Mouse (Mus musculus): ENCODE results near the gene Dnajc17.

Dnajc17 gene

DNA sequence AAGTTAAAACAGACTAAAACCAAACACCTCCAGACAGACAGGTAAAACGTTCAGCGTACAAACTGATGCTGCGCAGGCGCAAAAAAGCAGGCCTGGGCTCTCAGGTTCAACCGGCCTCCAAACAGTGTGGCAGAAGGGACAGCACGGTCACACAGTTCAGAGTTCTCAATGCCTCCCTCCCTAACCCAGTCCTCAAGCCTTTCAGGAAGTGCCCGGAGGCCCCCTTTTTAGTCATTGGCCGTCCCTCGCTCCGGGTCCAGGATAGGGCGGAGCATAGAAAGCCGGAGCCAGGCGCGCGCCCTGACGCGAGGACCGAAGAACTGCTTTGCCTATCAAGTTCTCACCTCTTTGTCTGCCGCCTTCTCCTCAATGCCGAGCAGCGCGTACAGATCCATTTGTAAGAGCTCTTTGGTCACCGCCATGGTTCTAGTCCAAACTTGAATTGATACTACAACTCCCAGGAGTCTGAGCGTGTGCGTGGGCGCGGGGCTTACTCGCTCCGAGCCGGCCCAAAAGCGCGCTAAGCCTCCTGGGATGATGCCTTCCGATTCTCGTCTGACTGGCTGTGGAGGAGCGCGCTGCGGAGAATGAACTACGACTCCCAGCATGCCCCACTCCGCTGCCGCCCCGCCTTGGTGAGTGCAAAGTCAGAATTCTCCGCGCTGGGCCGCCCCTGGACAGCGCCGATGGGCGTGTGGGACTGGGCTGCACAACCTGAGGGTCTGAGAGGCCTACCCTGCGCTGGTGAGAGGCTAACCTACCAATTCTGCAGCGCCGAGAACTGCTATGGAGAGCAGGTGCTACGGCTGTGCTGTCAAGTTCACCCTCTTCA, at the start of gene Dnajc17, which contains the start of gene Zfyve19:
TSS of gene Dnajc17 (minus strand) at position 452 of the 832 bp plus-strand sequence.
TSS of gene Zfyve19 (plus strand) at position 274 of the 832 bp plus-strand sequence.
- DNase-seq (ENCODE audit: low read depth, low spot score) = peak; percentile 94

- no peak for DNase-seq (ENCODE audit: low read depth, low spot score)
These were observed 46.4 kb upstream of the Dnajc17 start for GRCm38 (mm10) chr2:119254976-119255375.

DNA sequence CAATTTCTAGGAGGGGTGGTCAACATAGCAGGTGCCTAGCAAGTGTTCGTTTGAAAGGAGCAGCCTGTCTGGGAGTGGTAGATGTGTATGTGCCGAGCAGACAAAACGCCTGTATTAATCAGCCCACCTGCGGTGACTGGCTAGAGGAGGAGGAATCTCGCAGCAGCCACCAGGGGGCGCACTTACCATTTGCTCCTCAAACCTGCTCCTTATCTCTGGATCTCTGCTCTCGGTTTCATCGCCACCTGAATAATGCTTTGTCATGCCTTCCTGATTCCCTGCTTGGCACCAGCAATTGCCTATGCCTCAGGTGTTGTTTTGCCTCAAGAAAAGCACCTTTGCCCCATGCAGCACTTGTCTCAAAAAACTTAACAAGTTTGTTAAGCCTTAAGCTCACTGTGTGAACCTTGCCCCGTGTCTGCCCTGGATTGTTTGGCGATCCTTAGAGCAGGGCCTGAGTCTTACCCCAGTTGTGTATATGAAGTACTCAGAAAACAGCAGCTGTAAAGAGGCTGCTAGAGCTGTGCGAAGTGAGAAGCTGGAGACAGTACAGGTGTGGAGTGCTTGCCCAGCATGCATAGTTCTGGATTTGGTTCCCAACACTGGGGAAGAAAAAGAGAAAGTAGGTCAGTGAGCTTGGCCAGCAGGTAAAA, 42.4 kb upstream of the Dnajc17 start:
- DNase-seq (ENCODE audit: low read depth, low spot score) = no peak

GRCm38 (mm10) chr2:119250377-119250776, 41.8 kb upstream of the Dnajc17 start:
- no peak for DNase-seq (ENCODE audit: low read depth, low spot score)

DNA sequence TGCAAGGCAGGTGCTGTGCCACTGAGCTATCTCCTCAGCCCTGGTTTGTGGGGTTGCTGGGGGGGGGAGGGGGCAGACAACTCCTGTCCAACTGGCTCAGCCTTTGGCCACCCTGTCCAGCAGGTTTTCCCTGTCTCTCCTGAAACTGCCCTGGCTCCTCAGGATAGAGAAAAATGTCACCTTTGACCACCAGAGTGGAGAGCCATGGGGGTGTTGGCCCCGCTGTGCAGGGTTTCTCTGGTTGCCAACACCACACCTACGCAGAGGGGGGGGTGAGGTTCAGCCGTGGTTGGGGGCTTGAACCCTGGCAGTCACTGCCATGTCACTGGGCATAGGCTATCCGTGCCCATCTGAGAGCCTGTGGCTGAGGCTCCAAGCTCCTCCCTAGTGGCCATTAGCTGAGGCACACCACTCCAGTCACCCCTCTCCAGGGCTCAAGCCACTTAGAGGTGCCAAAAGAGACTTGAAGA, 41.0 kb upstream of the Dnajc17 start:
- DNase-seq (ENCODE audit: low read depth, low spot score) = no peak

DNA sequence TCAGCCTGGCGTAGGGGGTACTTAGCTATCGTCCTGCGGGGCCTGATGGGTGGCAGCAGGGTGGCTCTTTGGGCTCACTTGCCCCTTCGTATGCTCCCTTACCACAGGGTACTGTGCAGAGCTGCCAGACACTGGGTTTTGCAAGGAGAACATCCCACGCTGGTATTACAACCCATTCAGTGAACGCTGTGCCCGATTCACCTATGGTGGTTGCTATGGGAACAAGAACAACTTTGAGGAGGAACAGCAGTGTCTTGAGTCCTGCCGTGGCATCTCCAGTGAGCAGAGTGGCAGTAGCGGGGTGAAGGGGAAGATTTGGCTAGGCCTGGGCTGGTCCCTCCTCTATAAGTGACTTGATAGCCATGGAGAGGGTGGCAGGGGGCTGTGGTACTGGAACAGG, 39.3 kb upstream of the Dnajc17 start:
- DNase-seq (ENCODE audit: low read depth, low spot score) = no peak

DNA sequence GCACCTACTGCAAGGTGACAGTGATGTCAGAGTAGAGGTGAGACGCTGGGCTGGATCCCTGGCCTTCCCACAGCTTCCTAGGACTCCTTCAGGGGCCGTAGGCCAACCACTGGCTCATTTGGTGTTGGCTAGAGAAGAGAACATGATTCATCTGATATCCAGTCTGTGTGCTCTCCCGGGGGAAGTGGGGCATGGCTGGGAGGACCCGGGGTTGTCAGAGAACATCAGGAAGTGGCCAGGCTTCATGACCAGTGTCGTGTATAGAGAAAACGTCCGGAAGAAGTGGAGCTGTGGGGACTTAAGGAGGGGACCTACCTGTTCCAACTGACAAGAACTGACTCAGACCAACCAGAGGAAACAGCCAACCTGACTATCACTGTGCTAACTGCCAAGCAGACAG, 36.7 kb upstream of the Dnajc17 start:
- no peak for DNase-seq (ENCODE audit: low read depth, low spot score)

DNA sequence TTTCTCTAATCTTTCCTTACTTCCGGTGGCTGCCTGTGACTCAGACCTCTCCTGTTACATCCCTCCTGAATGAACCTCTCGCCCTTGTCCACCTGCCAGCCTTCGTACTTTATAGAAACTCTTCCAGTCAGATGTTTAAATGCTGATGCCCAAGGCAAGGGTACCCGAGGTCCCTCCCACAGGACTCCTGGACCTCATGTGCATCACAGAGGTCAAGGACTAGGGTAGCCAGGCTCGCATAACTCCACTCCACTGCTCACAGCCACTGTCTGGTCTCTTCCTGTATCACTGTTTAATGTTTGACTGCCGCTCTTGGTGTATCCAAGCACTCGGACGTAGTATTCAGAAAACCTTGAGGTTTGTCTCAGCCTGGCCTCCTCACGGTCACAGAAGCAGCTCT, 34.0 kb upstream of the Dnajc17 start:
- DNase-seq (ENCODE audit: low read depth, low spot score) = no peak

GRCm38 (mm10) chr2:119240819-119241186, 32.2 kb upstream of the Dnajc17 start:
- DNase-seq (ENCODE audit: low read depth, low spot score) = no peak

GRCm38 (mm10) chr2:119240075-119240818, 31.7 kb upstream of the Dnajc17 start:
- DNase-seq (ENCODE audit: low read depth, low spot score) = no peak

DNA sequence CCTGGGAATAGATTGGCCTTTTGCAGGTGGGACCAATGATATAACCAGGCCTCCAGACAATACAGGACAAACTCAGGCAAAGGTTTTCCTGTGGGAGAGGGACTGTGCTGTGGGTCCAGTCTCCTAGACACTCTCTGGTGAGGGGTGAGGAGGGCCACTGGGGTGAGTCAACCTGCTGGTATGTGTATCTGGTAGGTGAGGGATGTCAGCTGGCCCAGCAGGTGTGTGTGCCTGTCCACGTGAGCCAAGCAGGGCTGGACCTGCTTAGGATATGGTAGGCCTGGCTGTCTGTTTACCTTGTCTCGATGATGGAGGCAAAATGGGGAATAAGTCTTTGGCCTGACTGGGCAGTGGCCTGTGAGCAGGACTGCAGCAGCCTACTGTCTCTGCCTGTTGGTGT, 30.1 kb upstream of the Dnajc17 start:
- no peak for DNase-seq (ENCODE audit: low read depth, low spot score)

DNA sequence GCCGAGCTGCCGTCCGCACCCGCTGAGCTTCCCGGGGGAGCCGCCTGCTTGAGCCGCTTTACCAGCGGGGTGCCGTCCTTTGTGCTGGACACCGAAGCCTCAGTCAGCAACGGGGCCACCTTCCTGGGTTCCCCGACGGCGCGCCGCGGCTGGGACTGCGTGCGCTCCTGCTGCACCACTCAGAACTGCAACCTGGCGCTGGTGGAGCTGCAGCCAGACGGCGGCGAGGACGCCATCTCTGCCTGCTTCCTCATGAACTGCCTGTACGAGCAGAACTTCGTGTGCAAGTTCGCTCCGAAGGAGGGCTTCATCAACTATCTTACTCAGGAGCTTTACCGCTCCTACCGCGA, 29.3 kb upstream of the Dnajc17 start:
- no peak for DNase-seq (ENCODE audit: low read depth, low spot score)

DNA sequence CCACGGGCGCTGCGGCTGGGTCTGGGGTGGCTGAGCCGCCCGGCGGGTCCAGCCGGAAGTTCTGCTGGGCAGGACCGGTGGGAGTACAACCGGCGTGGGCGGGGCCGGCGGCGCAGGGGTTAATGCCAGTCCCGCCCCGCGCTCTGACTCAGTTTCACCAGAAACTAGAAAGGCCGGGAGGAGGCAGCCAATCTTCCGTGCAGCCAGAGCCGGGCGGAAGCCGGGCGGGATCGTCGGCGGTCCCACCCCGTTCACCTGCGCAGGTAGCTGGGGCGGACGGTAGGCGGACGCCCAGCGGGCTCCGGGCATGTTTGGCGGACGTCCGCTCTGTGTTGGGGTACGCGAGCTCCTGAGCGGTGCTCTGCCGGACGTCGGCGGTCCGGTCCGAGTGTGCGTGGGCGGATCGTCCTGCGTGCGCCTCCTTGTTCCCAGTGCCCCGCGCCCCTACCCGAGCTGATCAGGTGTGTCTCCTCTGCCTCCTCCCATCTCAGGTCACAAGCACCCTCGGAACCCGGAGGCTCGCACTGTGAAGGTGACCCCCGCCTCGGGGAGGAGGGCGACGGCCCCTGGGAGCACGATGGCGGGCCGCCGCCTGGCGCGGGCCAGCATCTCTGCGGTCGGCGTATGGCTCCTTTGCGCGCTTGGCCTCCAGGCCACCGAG, 28.7 kb upstream of the Dnajc17 start, which contains the start of gene Spint1:
TSS of gene Spint1 (plus strand) at position 153 of the 661 bp plus-strand sequence.
- no peak for DNase-seq (ENCODE audit: low read depth, low spot score)

DNA sequence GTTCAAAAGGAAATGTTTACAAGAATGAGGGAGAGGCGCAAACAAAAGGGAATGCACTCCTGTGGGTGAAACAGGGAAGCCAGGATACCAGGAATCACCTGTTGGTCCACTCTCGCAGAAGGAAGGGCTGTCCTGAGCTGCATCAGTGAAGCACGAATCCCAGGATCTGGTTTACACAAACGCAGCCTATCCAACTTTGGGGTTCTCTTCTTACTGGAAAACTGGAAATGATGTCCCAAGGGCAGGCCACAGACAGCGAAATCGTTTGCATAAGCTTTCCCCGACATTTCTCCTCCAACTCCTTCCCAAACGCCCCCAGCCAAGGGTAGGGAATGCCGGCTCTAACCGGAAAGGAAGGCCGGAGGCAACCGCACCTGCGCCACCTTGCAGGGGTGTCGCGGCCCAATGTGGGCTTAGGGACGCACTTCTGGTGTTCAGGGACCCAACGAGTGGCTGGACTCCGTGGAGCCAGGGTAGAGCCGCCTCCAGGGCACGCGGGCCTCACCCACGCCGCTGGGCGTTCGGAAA, 28.2 kb upstream of the Dnajc17 start:
- no peak for DNase-seq (ENCODE audit: low read depth, low spot score)

DNA sequence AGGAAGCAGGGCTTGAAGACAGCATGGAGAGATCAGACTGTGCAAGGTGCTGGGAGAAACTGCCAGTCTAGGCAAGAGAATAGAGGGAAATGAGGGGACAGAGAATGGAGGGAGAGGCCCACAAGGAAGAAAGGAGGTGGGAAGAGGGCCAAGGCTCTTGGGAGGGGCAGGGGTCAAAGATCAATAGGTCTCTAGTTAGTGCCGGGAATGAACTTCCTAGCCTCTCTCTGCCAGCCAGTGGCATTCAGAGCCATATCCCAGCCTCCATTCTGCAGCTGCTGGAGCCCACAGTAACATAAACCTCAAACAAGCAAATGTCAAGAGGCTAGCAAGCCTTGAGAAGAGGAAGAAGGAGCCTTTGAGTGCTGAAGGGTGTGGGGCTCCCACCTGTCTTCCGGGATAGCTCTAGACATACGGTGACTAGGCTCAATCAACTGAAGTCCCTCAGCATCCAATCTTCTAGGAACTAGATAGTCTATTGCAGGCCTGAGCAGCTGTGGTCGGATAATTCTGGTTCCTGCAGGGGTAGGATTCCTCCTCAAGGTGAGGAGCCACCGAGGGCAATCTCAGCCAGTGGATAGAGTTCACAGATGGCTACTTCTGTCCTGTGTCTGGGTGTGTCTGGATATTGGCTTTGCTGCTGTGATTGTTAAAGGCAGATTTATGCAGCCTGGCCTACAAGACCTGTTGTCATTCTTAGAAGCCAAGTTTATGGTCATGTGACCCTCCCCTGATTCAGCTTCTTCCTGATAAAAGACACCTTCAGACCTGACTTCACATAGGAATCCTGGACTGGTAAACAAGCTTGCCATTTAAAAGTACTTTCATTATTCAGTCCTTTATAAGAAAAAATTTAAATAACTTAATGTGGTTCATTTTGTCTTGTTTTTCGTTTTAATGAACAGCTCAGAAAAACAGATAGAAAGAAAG, 21.4 kb upstream of the Dnajc17 start, which contains the start of gene Ppp1r14d:
TSS of gene Ppp1r14d (minus strand) at position 132 of the 930 bp plus-strand sequence.
- no peak for DNase-seq (ENCODE audit: low read depth, low spot score)

DNA sequence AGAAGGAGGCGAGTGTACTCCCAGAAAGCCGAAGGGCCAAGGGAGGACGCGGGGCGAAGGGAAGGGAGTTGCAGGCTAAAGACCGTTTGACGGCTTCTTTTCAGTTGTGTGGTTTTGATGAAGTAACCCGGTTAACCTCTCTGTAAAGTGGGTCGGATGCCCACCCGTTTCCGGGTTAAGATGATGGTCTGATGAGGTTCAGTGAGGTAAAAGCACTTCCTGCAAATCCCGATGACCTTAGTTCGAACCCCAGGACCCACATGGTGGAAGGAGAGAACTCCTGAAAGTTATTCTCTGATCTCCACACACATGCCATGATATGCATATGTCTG, 547 bp upstream of the Dnajc17 start:
- DNase-seq (ENCODE audit: low read depth, low spot score) = no peak

DNA sequence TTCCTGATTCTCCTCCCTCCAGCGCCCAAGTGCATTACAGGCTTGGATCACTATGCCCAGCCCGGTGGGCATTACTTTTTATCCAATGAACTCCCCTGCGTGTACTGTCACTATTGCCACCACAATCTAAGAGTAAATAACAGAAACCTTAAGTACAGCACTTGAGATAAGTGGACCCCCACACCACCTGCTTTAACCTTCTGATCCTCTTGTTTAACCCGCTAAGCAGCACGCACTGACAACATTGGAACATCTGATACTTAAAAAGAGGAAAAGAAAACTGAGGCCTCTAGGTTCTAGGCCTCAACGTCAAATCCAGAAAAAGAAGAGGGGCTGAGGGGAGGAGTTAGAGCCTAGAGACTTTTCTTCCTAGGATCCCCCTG, 643 bp downstream of the Dnajc17 start:
- no peak for DNase-seq (ENCODE audit: low read depth, low spot score)

DNA sequence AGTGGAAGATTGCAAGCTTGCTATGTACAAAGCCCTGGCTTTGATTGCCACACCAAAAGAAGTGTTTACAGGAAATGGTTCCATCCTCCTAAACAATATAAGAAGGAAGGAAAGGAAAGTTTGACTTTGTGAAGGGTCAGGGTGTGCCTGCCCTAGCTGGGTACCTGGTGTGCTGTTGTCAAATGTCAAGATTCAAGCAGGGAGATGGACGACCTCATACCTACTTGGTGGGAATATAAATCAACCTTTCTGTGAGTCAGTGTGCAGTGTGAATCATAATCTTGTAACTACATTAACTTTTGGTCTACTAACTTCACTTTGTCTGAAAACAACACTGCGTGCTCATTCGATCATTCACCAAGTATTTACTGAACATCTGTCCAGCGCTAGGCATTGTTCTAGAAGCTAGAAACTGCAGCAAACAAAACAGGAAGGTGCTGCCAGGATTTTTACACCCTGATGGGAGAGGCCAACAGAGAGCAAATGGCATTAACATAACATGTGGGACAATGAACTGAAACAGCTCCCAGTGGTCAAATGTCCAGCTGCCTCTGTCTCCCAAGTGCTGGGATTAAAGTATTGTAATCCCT, 4.6 kb downstream of the Dnajc17 start:
- no peak for DNase-seq (ENCODE audit: low read depth, low spot score)

DNA sequence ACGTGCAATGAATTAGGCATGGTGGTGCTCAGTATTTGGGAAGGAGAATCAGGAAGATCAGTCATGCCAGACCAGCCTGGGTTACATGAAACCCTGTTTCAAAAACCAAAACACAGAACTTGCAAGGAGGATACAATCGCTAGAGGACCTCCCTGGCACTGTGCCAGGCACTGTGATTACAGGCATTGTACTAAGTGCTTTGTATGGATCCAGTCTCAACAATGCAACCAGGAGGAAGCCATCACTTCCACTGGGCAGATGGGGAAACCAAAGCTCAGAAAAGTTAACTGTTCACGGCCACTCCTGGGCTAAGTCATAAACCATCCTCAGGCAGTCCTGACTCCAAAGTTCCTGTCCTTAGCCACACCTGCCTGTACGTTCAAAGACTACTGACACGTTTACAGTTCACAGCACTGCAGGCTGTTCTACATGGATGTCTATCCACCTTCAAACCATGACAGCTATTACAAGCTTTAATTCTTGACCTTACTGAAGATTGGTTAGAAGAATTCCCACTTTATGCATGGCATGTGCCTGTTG, 5.6 kb downstream of the Dnajc17 start:
- DNase-seq (ENCODE audit: low read depth, low spot score) = no peak

GRCm38 (mm10) chr2:119198934-119199333, 9.7 kb downstream of the Dnajc17 start:
- DNase-seq (ENCODE audit: low read depth, low spot score) = no peak

All from brain, embryonic 18.5 days (tissue).